13 mouse cellular contexts compared by ENCODE assay signal in the genomic region with DNA sequence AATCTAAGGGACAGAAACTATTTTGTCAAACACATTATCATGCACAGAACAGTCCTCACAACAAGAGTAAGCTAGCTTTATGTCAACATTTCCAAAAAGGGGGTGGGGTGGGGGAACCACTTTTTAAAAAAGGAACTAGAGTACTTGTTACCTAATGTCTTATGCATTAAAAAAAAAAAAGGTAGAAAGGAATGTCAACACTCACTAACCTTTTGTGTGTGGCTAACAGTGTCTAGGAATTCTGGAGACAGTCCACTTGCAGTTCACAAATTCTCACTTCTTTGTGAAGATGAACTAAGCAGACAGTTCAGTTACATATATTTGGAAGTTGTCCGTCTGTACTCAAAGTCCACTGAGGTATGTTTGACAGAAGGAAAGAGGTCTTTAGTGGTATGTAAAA. TPM values are rescaled to one million over a fixed set of nuclear protein-coding genes. Genes with fewer than 3 reads are reported as not detected.
A peak's percentile ranks its signal among the peaks of the same experiment; 100 is the strongest.
DNase-seq lines count a peak whose midpoint lies in the region; ATAC-seq and TF ChIP-seq lines count a peak whose summit lies in the region.
"Had no signal": no experiment of that assay in that cellular context is flagged by ENCODE, and none has a peak within 500 bp of the region (broad histone marks: within the 10 kb centered on the region; RNA-seq: fewer than 3 reads in every experiment).

No protein-coding gene starts in this region.

- H3K27ac ChIP-seq in heart, embryonic 12.5 days (ENCODE audit: poor library complexity, severe bottlenecking): no peak overlapping the region
- H3K27ac ChIP-seq in heart, embryonic 10.5 days: no peak overlapping the region
- H3K27ac ChIP-seq in lung, embryonic 14.5 days (ENCODE audit: low read depth): no peak overlapping the region
- no peak overlapping the region for H3K27ac ChIP-seq in hindbrain, embryonic 15.5 days (replicated peaks)
- no peak overlapping the region for H3K27ac ChIP-seq in neural tube, embryonic 15.5 days (replicated peaks)

- H3K36me3 ChIP-seq in heart, embryonic 12.5 days: no peaks in the 10 kb centered on the region
- no peaks in the 10 kb centered on the region for H3K36me3 ChIP-seq in heart, embryonic 10.5 days
- no peaks in the 10 kb centered on the region for H3K36me3 ChIP-seq in lung, embryonic 14.5 days (ENCODE audit: insufficient read depth)
- no peaks in the 10 kb centered on the region for H3K36me3 ChIP-seq in hindbrain, embryonic 15.5 days
- no peaks in the 10 kb centered on the region for H3K36me3 ChIP-seq in neural tube, embryonic 15.5 days

- no peak for DNase-seq in heart, embryonic 10.5 days (ENCODE audit: low spot score)
- DNase-seq in lung, embryonic 14.5 days: no peak
- DNase-seq in lung, postnatal 25 days (ENCODE audit: low spot score): no peak
- no peak for DNase-seq in left cerebral cortex, postnatal 10 days (ENCODE audit: extremely low spot score in 1 of 2, low spot score in 2 of 2)
- no peak for DNase-seq in gastrocnemius, adult 8-10 months (ENCODE audit: low spot score in 2 of 2)
- DNase-seq: heart, postnatal 36 days; thymus, postnatal 36 days had no signal

- no peak overlapping the region for H3K9ac ChIP-seq in heart, embryonic 12.5 days
- H3K9ac ChIP-seq in lung, embryonic 14.5 days: no peak overlapping the region
- H3K9ac ChIP-seq in hindbrain, embryonic 15.5 days: no peak overlapping the region
- H3K9ac ChIP-seq in neural tube, embryonic 15.5 days (replicated peaks): no peak overlapping the region

- 42% methylated on average over 1 of the region's 1 CpGs for WGBS in heart, embryonic 12.5 days
- WGBS in heart, embryonic 10.5 days: 48% methylated on average over 1 of the region's 1 CpGs
- 10% methylated on average over 1 of the region's 1 CpGs for WGBS in lung, embryonic 14.5 days
- 66% methylated on average over 1 of the region's 1 CpGs for WGBS in hindbrain, embryonic 15.5 days
- WGBS in neural tube, embryonic 15.5 days: 49% methylated on average over 1 of the region's 1 CpGs

- H3K4me2 ChIP-seq in heart, embryonic 12.5 days: peak overlapping the region; percentile 93
- peak overlapping the region; percentile 99 for H3K4me2 ChIP-seq in lung, embryonic 14.5 days
- H3K4me2 ChIP-seq in hindbrain, embryonic 15.5 days: peak overlapping the region; percentile 93; the same call in 1 of the 2 replicates
- H3K4me2 ChIP-seq in neural tube, embryonic 15.5 days: peak overlapping the region; percentile 78

- 0 out of 2 replicates have a peak, but pooled peaks cover 3% of the 10 kb centered on the region for H3K27me3 ChIP-seq in heart, embryonic 12.5 days (replicated peaks)
- no peaks in the 10 kb centered on the region for H3K27me3 ChIP-seq in heart, embryonic 10.5 days (ENCODE audit: insufficient read depth, poor library complexity, severe bottlenecking)
- no peaks in the 10 kb centered on the region for H3K27me3 ChIP-seq in lung, embryonic 14.5 days (ENCODE audit: insufficient read depth, low read length)
- H3K27me3 ChIP-seq in hindbrain, embryonic 15.5 days: no peaks in the 10 kb centered on the region
- H3K27me3 ChIP-seq in neural tube, embryonic 15.5 days (replicated peaks): peaks cover 4% of the 10 kb centered on the region; the same call in 1 of the 2 replicates
- H3K27me3 ChIP-seq: Patski had no signal

- no peak overlapping the region for H3K4me3 ChIP-seq in heart, embryonic 12.5 days
- no peak overlapping the region for H3K4me3 ChIP-seq in heart, embryonic 10.5 days
- no peak overlapping the region for H3K4me3 ChIP-seq in lung, embryonic 14.5 days (ENCODE audit: low read depth, low read length)
- 0 out of 2 replicates have a peak overlapping the region, but pooled peaks have one; percentile 90 for H3K4me3 ChIP-seq in hindbrain, embryonic 15.5 days
- H3K4me3 ChIP-seq in neural tube, embryonic 15.5 days (replicated peaks): no peak overlapping the region

- no peaks in the 10 kb centered on the region for H3K9me3 ChIP-seq in heart, embryonic 12.5 days (replicated peaks)
- H3K9me3 ChIP-seq in heart, embryonic 10.5 days: no peaks in the 10 kb centered on the region
- no peaks in the 10 kb centered on the region for H3K9me3 ChIP-seq in lung, embryonic 14.5 days (ENCODE audit: low read depth, low read length)
- H3K9me3 ChIP-seq in hindbrain, embryonic 15.5 days: no peaks in the 10 kb centered on the region
- no peaks in the 10 kb centered on the region for H3K9me3 ChIP-seq in neural tube, embryonic 15.5 days (replicated peaks)

- H3K4me1 ChIP-seq in heart, embryonic 12.5 days (replicated peaks): peaks cover 10% of the 10 kb centered on the region
- H3K4me1 ChIP-seq in heart, embryonic 10.5 days: peaks cover 3% of the 10 kb centered on the region
- peaks cover 10% of the 10 kb centered on the region; the same call in 1 of the 2 replicates for H3K4me1 ChIP-seq in lung, embryonic 14.5 days (ENCODE audit: insufficient read depth)
- peaks cover 7% of the 10 kb centered on the region for H3K4me1 ChIP-seq in hindbrain, embryonic 15.5 days (replicated peaks)
- H3K4me1 ChIP-seq in neural tube, embryonic 15.5 days: peaks cover 10% of the 10 kb centered on the region

- ATAC-seq in heart, embryonic 12.5 days (ENCODE audit: insufficient number of reproducible peaks, low FRiP score): no peak
- ATAC-seq in lung, embryonic 14.5 days (ENCODE audit: insufficient read depth): no peak
- ATAC-seq in hindbrain, embryonic 15.5 days (ENCODE audit: low FRiP score, low read depth): no peak
- no peak for ATAC-seq in neural tube, embryonic 15.5 days (ENCODE audit: low FRiP score)

- no peak for TF ChIP-seq CTCF in lung, embryonic 14.5 days (IDR thresholded peaks at IDR 0.05; ENCODE audit: low read depth)

- intact Hi-C loops in left cerebral cortex, postnatal 10 days (cut with DNase I): no loop called here

RNA-seq across cellular contexts. Expression of gene Mpp5, which starts 1.3 kb away (rescaled TPM):
- polyA plus RNA-seq in heart, embryonic 12.5 days (2016; fragmentation: Nextera tagmentation; extraction: Ambion mirVana): 21.5 and 22.5 TPM in 2 replicates
- polyA plus RNA-seq in heart, embryonic 10.5 days (2016; fragmentation: Nextera tagmentation; extraction: Ambion mirVana): 25.4 and 26.8 TPM in 2 replicates
- polyA plus RNA-seq in lung, embryonic 14.5 days (2014; fragmentation: Nextera tagmentation; extraction: Ambion mirVana): 18.7 and 20.3 TPM in 2 replicates
- polyA plus RNA-seq in hindbrain, embryonic 15.5 days (2015; fragmentation: Nextera tagmentation; extraction: Ambion mirVana): 14.5 and 15.1 TPM in 2 replicates
- polyA plus RNA-seq in neural tube, embryonic 15.5 days (2015; fragmentation: Nextera tagmentation; extraction: Ambion mirVana): 14.5 and 14.6 TPM in 2 replicates
- total RNA-seq in left cerebral cortex, postnatal 10 days (2021): 10 to 100 TPM; 10.7 to 12.1 TPM
- 10 to 100 TPM; 12.9 to 21.2 (median 17.2) TPM for total RNA-seq in gastrocnemius, adult 8-10 months (2022)

RNA-seq across cellular contexts. Expression of gene Fam71d, which starts 56.1 kb away (rescaled TPM):
- not detected in 2 replicates for polyA plus RNA-seq in heart, embryonic 12.5 days (2016; fragmentation: Nextera tagmentation; extraction: Ambion mirVana)
- 0.11 TPM in 1 of 2 replicates, not detected in the other for polyA plus RNA-seq in heart, embryonic 10.5 days (2016; fragmentation: Nextera tagmentation; extraction: Ambion mirVana)
- not detected in 2 replicates for polyA plus RNA-seq in lung, embryonic 14.5 days (2014; fragmentation: Nextera tagmentation; extraction: Ambion mirVana)
- 0.18 and 0.26 TPM in 2 replicates for polyA plus RNA-seq in hindbrain, embryonic 15.5 days (2015; fragmentation: Nextera tagmentation; extraction: Ambion mirVana)
- 0.34 and 0.59 TPM in 2 replicates for polyA plus RNA-seq in neural tube, embryonic 15.5 days (2015; fragmentation: Nextera tagmentation; extraction: Ambion mirVana)
- 1 to 10 TPM in 1 of 2 experiments, under 1 TPM in 1; 0.89 to 1.4 TPM for total RNA-seq in left cerebral cortex, postnatal 10 days (2021)
- total RNA-seq in gastrocnemius, adult 8-10 months (2022): not detected
- polyA plus RNA-seq: C2C12; limb, embryonic 11.5 days; Patski had no signal
